Mouse (Mus musculus): Measurements from ENCODE around the gene Fgf8.

Fgf8 gene

DNA sequence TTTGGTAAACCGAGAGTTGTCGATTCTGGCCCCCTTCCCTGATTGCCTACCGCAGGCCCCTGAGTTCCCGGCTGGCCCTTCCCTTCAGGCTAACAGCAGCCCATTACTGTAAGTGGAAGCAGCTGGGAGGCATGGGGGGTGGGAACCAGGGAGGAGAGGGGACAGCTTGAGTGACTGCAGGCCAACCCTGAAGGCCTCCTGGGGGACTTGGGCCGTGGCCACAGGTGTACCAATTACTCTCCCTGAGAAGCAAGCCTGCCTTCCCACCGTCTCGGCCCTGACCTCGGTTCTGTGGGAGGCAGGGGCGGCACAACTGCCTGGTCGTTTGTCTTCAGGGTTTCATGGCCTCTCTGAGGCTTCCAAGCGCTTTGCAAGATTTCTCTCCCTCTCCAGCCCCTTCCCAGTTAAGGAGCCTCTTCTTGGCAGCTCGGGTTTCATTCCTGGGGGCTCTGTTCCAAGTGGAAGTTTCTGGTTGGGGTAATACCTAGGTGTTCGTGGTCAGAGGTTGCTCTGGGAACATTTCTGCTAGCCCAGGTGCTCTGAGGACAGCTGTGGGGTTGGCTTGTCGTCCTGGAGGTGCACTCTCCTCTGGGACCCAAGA is 16.9 kb downstream of the Fgf8 start:
- no peak for DNase-seq (ENCODE audit: low read depth)

DNA sequence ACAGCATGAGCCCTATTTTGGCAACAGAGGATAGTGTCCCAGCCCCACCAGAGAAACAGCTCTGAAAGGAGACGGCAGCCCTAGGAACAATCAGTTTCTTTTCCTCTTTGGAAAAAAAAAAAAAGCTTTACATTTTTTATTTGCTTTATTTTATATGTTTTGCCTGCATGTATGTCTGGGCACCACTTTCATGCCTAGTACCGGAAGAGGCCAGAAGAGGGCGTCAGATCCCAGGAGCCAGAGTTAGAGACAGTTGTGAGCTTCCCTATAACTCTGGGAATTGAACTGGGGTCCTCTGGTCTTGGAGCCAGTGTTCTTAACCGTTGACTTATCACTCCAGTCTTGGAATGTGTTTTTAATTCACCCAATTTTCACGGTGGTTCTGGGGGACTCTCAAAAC is 20.5 kb downstream of the Fgf8 start:
- no peak for DNase-seq (ENCODE audit: low read depth)

- DNase-seq (ENCODE audit: low read depth): no peak
Measured at GRCm38 (mm10) chr19:45718286-45718685, 24.4 kb downstream of the Fgf8 start.

GRCm38 (mm10) chr19:45717493-45718220 is 25.1 kb downstream of the Fgf8 start:
- DNase-seq (ENCODE audit: low read depth): no peak

GRCm38 (mm10) chr19:45708704-45709103 is 34.0 kb downstream of the Fgf8 start:
- no peak for DNase-seq (ENCODE audit: low read depth)

DNA sequence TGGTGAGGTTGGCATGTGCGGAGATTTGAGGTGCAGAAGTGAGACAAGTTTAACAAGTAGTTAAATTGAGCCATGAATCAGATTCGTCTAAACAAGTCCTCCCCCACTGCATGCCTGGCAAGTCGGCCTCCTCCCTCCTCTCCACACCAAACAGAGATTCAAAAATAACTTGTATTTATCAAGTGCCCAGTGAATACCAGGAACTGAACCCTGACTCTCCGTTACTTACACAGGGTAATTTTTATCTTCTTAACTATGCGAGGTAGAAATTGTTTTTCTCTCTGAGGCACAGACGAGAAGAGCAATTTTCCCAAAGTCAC is 46.5 kb downstream of the Fgf8 start:
- DNase-seq (ENCODE audit: low read depth): no peak

DNA sequence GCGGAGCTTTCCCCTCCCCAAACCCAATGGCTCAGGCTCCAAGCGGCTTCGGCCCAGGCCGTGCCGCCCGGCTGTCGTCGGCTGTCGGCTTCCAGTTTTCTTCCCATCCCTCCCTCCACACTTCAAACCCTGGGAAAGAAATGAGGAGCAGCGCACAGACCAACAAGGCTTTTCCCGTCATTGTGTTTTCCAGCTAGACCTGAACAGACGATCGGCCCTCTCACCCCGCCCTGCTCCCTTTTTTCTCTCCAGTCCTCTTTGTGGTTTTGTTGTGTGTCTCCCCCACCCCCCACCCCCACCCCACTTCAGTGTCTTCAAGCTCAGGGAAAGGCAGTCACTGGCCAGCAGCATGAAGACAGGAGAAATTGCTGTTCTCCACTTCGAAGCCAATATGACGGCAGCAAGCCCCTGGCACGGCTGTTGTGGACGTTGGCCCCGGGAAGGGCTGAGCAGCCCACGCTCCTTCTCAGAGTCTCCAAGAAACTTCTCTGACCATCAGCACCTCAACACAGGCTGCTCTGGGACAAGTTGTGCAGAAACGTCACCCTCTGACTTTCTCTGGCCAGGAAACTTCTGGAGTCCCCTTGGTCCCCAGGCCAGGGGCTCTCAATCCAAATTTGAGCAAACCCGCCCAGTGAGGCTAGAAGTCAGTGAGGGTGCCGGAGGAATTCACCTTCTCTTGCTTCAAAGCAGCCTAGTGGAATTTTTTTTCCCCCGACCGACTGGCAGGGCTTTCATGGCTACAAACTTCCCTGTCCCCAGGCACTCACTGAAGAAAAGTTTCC is 47.0 kb downstream of the Fgf8 start:
- DNase-seq (ENCODE audit: low read depth): no peak

DNA sequence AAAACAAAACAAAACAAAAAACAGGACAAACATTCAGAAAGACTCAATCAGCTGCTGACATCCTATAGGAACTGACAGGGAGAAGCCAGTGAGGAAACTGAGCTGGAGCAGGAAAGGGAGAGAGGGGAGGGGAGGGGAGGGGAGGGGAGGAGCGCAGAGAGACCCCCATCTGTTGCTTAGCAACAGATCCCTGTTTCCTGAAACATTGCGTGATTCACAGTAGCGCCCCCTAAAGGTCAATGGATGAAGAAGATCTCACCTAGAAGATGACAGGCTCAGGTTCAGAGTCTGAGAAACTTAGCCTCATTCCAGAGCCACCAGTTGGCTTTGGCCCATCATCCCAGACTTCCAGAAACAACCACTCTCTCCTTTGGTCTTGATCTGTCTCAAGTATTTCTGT is 48.7 kb downstream of the Fgf8 start:
- peak; percentile 47 for DNase-seq (ENCODE audit: low read depth)

- DNase-seq (ENCODE audit: low read depth): no peak
Measured at GRCm38 (mm10) chr19:45692211-45692610, 50.5 kb downstream of the Fgf8 start.

- no peak for DNase-seq (ENCODE audit: low read depth)
Measured at GRCm38 (mm10) chr19:45691001-45691535, 51.6 kb downstream of the Fgf8 start.

GRCm38 (mm10) chr19:45687001-45687400 is 55.7 kb downstream of the Fgf8 start:
- no peak for DNase-seq (ENCODE audit: low read depth)

All from naive thymus-derived CD4-positive, alpha-beta T cell, adult 2 months (primary cell).